ENCODE assay signal across 24 mouse cellular contexts in genomic region chr1:166788824-166789399, GRCm38 (mm10).
DNase-seq lines count a peak whose midpoint lies in the region; ATAC-seq lines count a peak whose summit lies in the region.
"Had no signal": no experiment of that assay in that cellular context is flagged by ENCODE, and none has a peak within 500 bp of the region (broad histone marks: within the 10 kb centered on the region; RNA-seq: fewer than 3 reads in every experiment).

No protein-coding gene starts in this region.

- 53% methylated on average over 1 of the region's 1 CpGs for WGBS in midbrain, embryonic 10.5 days
- 24% methylated on average over 1 of the region's 1 CpGs for WGBS in midbrain, embryonic 15.5 days
- WGBS in forebrain, embryonic 12.5 days = 17% methylated on average over 1 of the region's 1 CpGs
- WGBS in forebrain, embryonic 16.5 days = 0% methylated on average over 1 of the region's 1 CpGs
- 0% methylated on average over 1 of the region's 1 CpGs for WGBS in midbrain, embryonic 14.5 days

- peaks cover 10% of the 10 kb centered on the region for H3K4me1 ChIP-seq in midbrain, embryonic 10.5 days
- H3K4me1 ChIP-seq in midbrain, embryonic 15.5 days = peaks cover 6% of the 10 kb centered on the region; the same call in 1 of the 2 replicates
- H3K4me1 ChIP-seq in forebrain, embryonic 12.5 days = peaks cover 9% of the 10 kb centered on the region
- H3K4me1 ChIP-seq in forebrain, embryonic 16.5 days (replicated peaks; ENCODE audit: control insufficient read depth, insufficient read depth, low read length) = peaks cover 7% of the 10 kb centered on the region
- no peaks in the 10 kb centered on the region for H3K4me1 ChIP-seq in midbrain, embryonic 14.5 days (ENCODE audit: control insufficient read depth, insufficient read depth, low read length)
- H3K4me1 ChIP-seq: embryonic facial prominence, embryonic 13.5 days had no signal

- peak overlapping the region; percentile 46; the same call in 1 of the 2 replicates for H3K27ac ChIP-seq in midbrain, embryonic 10.5 days (replicated peaks)
- H3K27ac ChIP-seq in midbrain, embryonic 15.5 days = no peak overlapping the region
- peak overlapping the region; percentile 38; the same call in 1 of the 2 replicates for H3K27ac ChIP-seq in forebrain, embryonic 12.5 days
- peak overlapping the region; percentile 70 for H3K27ac ChIP-seq in forebrain, embryonic 16.5 days (ENCODE audit: low read length)
- no peak overlapping the region; the same call in 1 of the 2 replicates for H3K27ac ChIP-seq in midbrain, embryonic 14.5 days (replicated peaks; ENCODE audit: low read depth, low read length)
- H3K27ac ChIP-seq: embryonic facial prominence, embryonic 13.5 days; gastrocnemius, adult 2 months had no signal

- no peak overlapping the region for H3K4me3 ChIP-seq in midbrain, embryonic 10.5 days
- H3K4me3 ChIP-seq in midbrain, embryonic 15.5 days = no peak overlapping the region
- no peak overlapping the region for H3K4me3 ChIP-seq in forebrain, embryonic 12.5 days (replicated peaks)
- H3K4me3 ChIP-seq in forebrain, embryonic 16.5 days (replicated peaks; ENCODE audit: low read length) = no peak overlapping the region
- H3K4me3 ChIP-seq in midbrain, embryonic 14.5 days (replicated peaks; ENCODE audit: low read depth, low read length) = no peak overlapping the region
- H3K4me3 ChIP-seq: embryonic facial prominence, embryonic 13.5 days; erythroblast, embryonic 14.5 days; gastrocnemius, adult 2 months had no signal

- no peaks in the 10 kb centered on the region for H3K36me3 ChIP-seq in midbrain, embryonic 10.5 days
- H3K36me3 ChIP-seq in midbrain, embryonic 15.5 days (replicated peaks) = no peaks in the 10 kb centered on the region
- no peaks in the 10 kb centered on the region for H3K36me3 ChIP-seq in forebrain, embryonic 12.5 days (replicated peaks)
- H3K36me3 ChIP-seq in forebrain, embryonic 16.5 days (ENCODE audit: control insufficient read depth, insufficient read depth) = no peaks in the 10 kb centered on the region
- no peaks in the 10 kb centered on the region for H3K36me3 ChIP-seq in midbrain, embryonic 14.5 days (ENCODE audit: control insufficient read depth, insufficient read depth, low read length)
- H3K36me3 ChIP-seq: embryonic facial prominence, embryonic 13.5 days; G1E had no signal

- no peak for DNase-seq in midbrain, embryonic 10.5 days (ENCODE audit: low spot score)
- peak; percentile 16 for DNase-seq in midbrain, embryonic 14.5 days
- no peak for DNase-seq in spleen, postnatal 10 days (ENCODE audit: low spot score in 2 of 2)
- no peak for DNase-seq in urinary bladder, postnatal 14 days (ENCODE audit: low spot score)
- DNase-seq: adrenal gland, postnatal 36 days; B cell, adult 2 months; cerebellum, adult 18-20 months; cerebellum, postnatal 14 days; embryo, embryonic 11 days; gastrocnemius, adult 2 months; kidney, adult 18-20 months; kidney, postnatal 10 days; lung, postnatal 4 days; right cerebral cortex, postnatal 14 days; spleen, adult 18-20 months; thymus, postnatal 14 days had no signal

- H3K27me3 ChIP-seq in midbrain, embryonic 10.5 days (ENCODE audit: low read depth, poor library complexity, severe bottlenecking) = no peaks in the 10 kb centered on the region
- no peaks in the 10 kb centered on the region for H3K27me3 ChIP-seq in midbrain, embryonic 15.5 days (replicated peaks)
- H3K27me3 ChIP-seq in forebrain, embryonic 12.5 days = no peaks in the 10 kb centered on the region
- no peaks in the 10 kb centered on the region for H3K27me3 ChIP-seq in forebrain, embryonic 16.5 days (replicated peaks; ENCODE audit: control insufficient read depth, insufficient read depth, low read length)
- no peaks in the 10 kb centered on the region for H3K27me3 ChIP-seq in midbrain, embryonic 14.5 days (ENCODE audit: control insufficient read depth, insufficient read depth, low read length)
- H3K27me3 ChIP-seq: CH12.LX; embryonic facial prominence, embryonic 13.5 days; Patski had no signal

- no peak overlapping the region for H3K4me2 ChIP-seq in midbrain, embryonic 15.5 days
- H3K4me2 ChIP-seq in forebrain, embryonic 12.5 days = no peak overlapping the region
- no peak overlapping the region for H3K4me2 ChIP-seq in forebrain, embryonic 16.5 days (ENCODE audit: low read length)
- no peak overlapping the region for H3K4me2 ChIP-seq in midbrain, embryonic 14.5 days (ENCODE audit: low read length)
- H3K4me2 ChIP-seq: embryonic facial prominence, embryonic 13.5 days had no signal

- no peak; the same call in 1 of the 2 replicates for ATAC-seq in midbrain, embryonic 15.5 days (replicated peaks)
- ATAC-seq in forebrain, embryonic 12.5 days (ENCODE audit: low FRiP score) = peak; percentile 44; the same call in 1 of the 2 replicates
- peak; percentile 89 for ATAC-seq in forebrain, embryonic 16.5 days
- ATAC-seq in midbrain, embryonic 14.5 days (ENCODE audit: low FRiP score, low TSS enrichment) = peak; percentile 50; the same call in 1 of the 2 replicates
- ATAC-seq: Patski had no signal

- no peaks in the 10 kb centered on the region for H3K9me3 ChIP-seq in midbrain, embryonic 10.5 days (replicated peaks)
- no peaks in the 10 kb centered on the region for H3K9me3 ChIP-seq in midbrain, embryonic 15.5 days
- H3K9me3 ChIP-seq in forebrain, embryonic 12.5 days = no peaks in the 10 kb centered on the region
- no peaks in the 10 kb centered on the region for H3K9me3 ChIP-seq in forebrain, embryonic 16.5 days (ENCODE audit: control insufficient read depth, low read length)
- H3K9me3 ChIP-seq in midbrain, embryonic 14.5 days (ENCODE audit: control insufficient read depth, low read length) = no peaks in the 10 kb centered on the region
- H3K9me3 ChIP-seq: embryonic facial prominence, embryonic 13.5 days had no signal

- H3K9ac ChIP-seq in midbrain, embryonic 15.5 days = no peak overlapping the region
- H3K9ac ChIP-seq in forebrain, embryonic 12.5 days = no peak overlapping the region
- no peak overlapping the region for H3K9ac ChIP-seq in forebrain, embryonic 16.5 days (replicated peaks; ENCODE audit: low read depth, low read length)
- no peak overlapping the region for H3K9ac ChIP-seq in midbrain, embryonic 14.5 days (replicated peaks; ENCODE audit: low read length)
- H3K9ac ChIP-seq: embryonic facial prominence, embryonic 13.5 days had no signal

Comparison
In these comparisons a context has a peak if more than half of its experiments do, and no peak if none do; other contexts are left out.
1. H3K27ac ChIP-seq: peak in midbrain, embryonic 10.5 days (single experiment), forebrain, embryonic 12.5 days (single experiment) and forebrain, embryonic 16.5 days (single experiment); none in midbrain, embryonic 15.5 days (single experiment) and midbrain, embryonic 14.5 days (single experiment).